Mouse (Mus musculus) myocyte (in vitro differentiated cells): ENCODE results near the gene Slc39a1. TPM values are rescaled to one million over a fixed set of nuclear protein-coding genes. Genes with fewer than 3 reads are reported as not detected.

Experiments used
- H3K27me3 ChIP-seq: one replicate; pipeline ENCODE4 v1.6.1; 2011; ENCODE audit not compliant: control insufficient read depth, insufficient read depth, insufficient read length
- H3K36me3 ChIP-seq: one replicate; pipeline ENCODE4 v1.6.1; 2011; ENCODE audit not compliant: control insufficient read depth, insufficient read depth
- H3K4me2 ChIP-seq: one replicate; pipeline ENCODE4 v1.6.1; 2011; ENCODE audit warnings: low read depth, control low read depth
- H3K4me3 ChIP-seq: one replicate; pipeline ENCODE4 v1.5.1; 2011; ENCODE audit warnings: mild to moderate bottlenecking, control low read depth, moderate library complexity
- H3K79me2 ChIP-seq: one replicate; pipeline ENCODE4 v1.6.1; 2011; ENCODE audit not compliant: control insufficient read depth, insufficient read depth
- H3ac ChIP-seq: one replicate; pipeline ENCODE4 v1.6.1; 2011; ENCODE audit not compliant: control insufficient read depth, insufficient read length
- CEBPB ChIP-seq: IDR thresholded peaks from 2 replicates; pipeline ENCODE4 v1.6.1; 2011; ENCODE audit warnings: mild to moderate bottlenecking, moderate library complexity; ENCODE audit not compliant: poor library complexity, insufficient read depth, severe bottlenecking
- E2F4 ChIP-seq: IDR thresholded peaks from one replicate; pipeline ENCODE4 v1.6.1; 2011; ENCODE audit warnings: mild to moderate bottlenecking, control low read depth, moderate library complexity; ENCODE audit not compliant: insufficient read depth
- MAX ChIP-seq: IDR thresholded peaks from one replicate; pipeline ENCODE4 v1.6.1; 2011; ENCODE audit warnings: low read depth, mild to moderate bottlenecking, control low read depth
- MYOD1 ChIP-seq, 3 experiments: IDR thresholded peaks; one replicate each; pipeline ENCODE4 v1.6.1; 2011; ENCODE audit warnings: control low read depth in 2 of 3, low read depth in 2 of 3, mild to moderate bottlenecking in 2 of 3, moderate library complexity in 1 of 3; ENCODE audit not compliant: insufficient read length in 2 of 3, control insufficient read depth in 1 of 3
- MYOG ChIP-seq, 3 experiments: IDR thresholded peaks; one replicate each; pipeline ENCODE4 v1.6.1; 2011; ENCODE audit warnings: control low read depth in 2 of 3, low read depth in 2 of 3, mild to moderate bottlenecking in 2 of 3; ENCODE audit not compliant: insufficient read length in 2 of 3, control insufficient read depth in 1 of 3, insufficient read depth in 1 of 3
- POLR2A ChIP-seq: IDR thresholded peaks from one replicate; pipeline ENCODE4 v1.6.1; 2011; ENCODE audit warnings: low read depth, mild to moderate bottlenecking, control low read depth, moderate library complexity; ENCODE audit not compliant: insufficient read length
- POLR2AphosphoS2 ChIP-seq: IDR thresholded peaks from one replicate; pipeline ENCODE4 v1.6.1; 2011; ENCODE audit warnings: low read depth, control low read depth; ENCODE audit not compliant: insufficient read length
- REST ChIP-seq: IDR thresholded peaks from one replicate; pipeline ENCODE4 v1.6.1; 2011; ENCODE audit warnings: mild to moderate bottlenecking, control low read depth, moderate library complexity; ENCODE audit not compliant: insufficient read depth, insufficient read length
- SRF ChIP-seq: IDR thresholded peaks from one replicate; pipeline ENCODE4 v1.6.1; 2011; ENCODE audit warnings: low read depth; ENCODE audit not compliant: control insufficient read depth, insufficient read length
- TCF12 ChIP-seq: IDR thresholded peaks from one replicate; pipeline ENCODE4 v1.6.1; 2011; ENCODE audit warnings: mild to moderate bottlenecking, control low read depth; ENCODE audit not compliant: poor library complexity, insufficient read depth, severe bottlenecking
- TCF3 ChIP-seq: IDR thresholded peaks from one replicate; pipeline ENCODE4 v1.6.1; 2011; ENCODE audit warnings: low read depth, control low read depth; ENCODE audit not compliant: insufficient read length
- USF1 ChIP-seq: IDR thresholded peaks from one replicate; pipeline ENCODE4 v1.6.1; 2011; ENCODE audit warnings: low read depth, mild to moderate bottlenecking, control low read depth, moderate library complexity
- polyA plus RNA-seq: library from polyadenylated mRNA; unstranded; fragments of >200 nt; fragmentation: generic; extraction: Trizol; gene quantifications from one replicate; pipeline ENCODE4 v1.2.1, GENCODE M21; 2012; ENCODE audit warnings: missing spikeins

Gene Slc39a1
- polyA plus RNA-seq, 1 experiment: 111 TPM

GRCm38 (mm10) chr3:90215825-90216380 is 32.1 kb upstream of the Slc39a1 start:
- peak; percentile 1 for TF ChIP-seq USF1
- TF ChIP-seq REST: no peak
- TF ChIP-seq CEBPB: no peak
- TF ChIP-seq POLR2AphosphoS2: no peak
- H3K4me3 ChIP-seq: no peak overlapping the region
- peaks cover 25% of the 10 kb centered on the region for H3K79me2 ChIP-seq
- H3ac ChIP-seq: no peak overlapping the region
- peaks cover 17% of the 10 kb centered on the region for H3K36me3 ChIP-seq
- no peak overlapping the region for H3K4me2 ChIP-seq
- no peaks in the 10 kb centered on the region for H3K27me3 ChIP-seq

- Histone ChIP-seq H3K27me3 (no peaks in the 10 kb centered on the region), H3K4me2 (peak overlapping the region; percentile 91), H3K36me3 (no peaks in the 10 kb centered on the region), H3K79me2 (no peaks in the 10 kb centered on the region), H3K4me3 (peak overlapping the region; percentile 28), H3ac (no peak overlapping the region)
- TF ChIP-seq MYOD1 (IDR thresholded peaks at IDR 0.05; ENCODE audit: control insufficient read depth in 1 of 3, insufficient read length in 2 of 3, low read depth in 2 of 3) (no peak), REST (no peak), MAX (no peak), USF1 (no peak), TCF3 (no peak), POLR2AphosphoS2 (no peak), POLR2A (no peak), TCF12 (no peak), E2F4 (no peak)
Observed at GRCm38 (mm10) chr3:90220088-90220487, 27.9 kb upstream of the Slc39a1 start.

DNA sequence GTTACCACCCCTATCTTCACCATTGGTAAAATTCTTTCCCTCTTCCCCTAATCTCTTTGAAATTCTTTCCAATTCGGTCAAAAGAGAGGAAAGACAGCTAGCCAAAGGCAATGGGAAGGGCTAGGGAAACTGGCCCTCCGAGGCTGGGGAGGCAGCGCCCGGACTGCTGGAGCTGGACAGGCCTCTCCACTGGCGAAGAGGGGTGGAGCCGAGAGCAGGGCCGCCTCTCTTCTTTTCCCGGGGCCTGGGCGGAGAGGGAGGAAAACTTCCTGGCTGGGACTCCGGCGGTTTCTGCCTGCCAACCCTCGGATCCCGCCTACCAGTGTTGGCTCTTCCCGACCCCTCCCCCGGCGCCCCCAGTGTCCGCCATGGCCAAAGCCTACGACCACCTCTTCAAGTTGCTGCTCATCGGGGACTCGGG is 27.4 kb upstream of the Slc39a1 start:
- Histone ChIP-seq H3K4me2 (peak overlapping the region; percentile 91), H3ac (no peak overlapping the region), H3K79me2 (no peaks in the 10 kb centered on the region), H3K36me3 (no peaks in the 10 kb centered on the region), H3K4me3 (peak overlapping the region; percentile 28), H3K27me3 (no peaks in the 10 kb centered on the region)
- TF ChIP-seq POLR2AphosphoS2 (peak; percentile 51), E2F4 (no peak), USF1 (no peak), MAX (no peak), TCF3 (no peak), MYOG (IDR thresholded peaks at IDR 0.05; ENCODE audit: control insufficient read depth in 1 of 3, insufficient read depth in 1 of 3, insufficient read length in 2 of 3, low read depth in 2 of 3) (no peak), SRF (no peak), TCF12 (no peak), CEBPB (no peak), POLR2A (peak; percentile 78), MYOD1 (IDR thresholded peaks at IDR 0.05; ENCODE audit: control insufficient read depth in 1 of 3, insufficient read length in 2 of 3, low read depth in 2 of 3) (no peak), REST (no peak)

DNA sequence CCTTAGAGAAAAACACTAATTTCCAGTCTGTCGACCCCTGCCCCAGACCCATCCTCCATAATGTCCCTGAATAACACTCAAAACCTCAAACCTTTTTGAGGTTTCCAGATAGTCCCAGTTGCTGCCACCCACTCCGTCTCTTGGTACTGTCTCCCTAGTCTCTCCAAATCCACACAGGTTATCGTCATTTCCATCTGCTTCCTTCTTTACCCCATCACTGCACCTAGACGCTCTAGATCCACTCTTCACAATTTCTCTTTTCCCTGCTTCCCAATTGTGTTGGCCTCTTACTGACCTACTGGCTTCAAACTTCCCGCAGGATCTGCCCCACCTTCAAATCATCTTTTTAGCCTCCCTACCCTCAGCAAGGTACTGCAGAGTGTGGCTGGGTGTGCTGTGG is 26.8 kb upstream of the Slc39a1 start:
- no peaks in the 10 kb centered on the region for H3K79me2 ChIP-seq

DNA sequence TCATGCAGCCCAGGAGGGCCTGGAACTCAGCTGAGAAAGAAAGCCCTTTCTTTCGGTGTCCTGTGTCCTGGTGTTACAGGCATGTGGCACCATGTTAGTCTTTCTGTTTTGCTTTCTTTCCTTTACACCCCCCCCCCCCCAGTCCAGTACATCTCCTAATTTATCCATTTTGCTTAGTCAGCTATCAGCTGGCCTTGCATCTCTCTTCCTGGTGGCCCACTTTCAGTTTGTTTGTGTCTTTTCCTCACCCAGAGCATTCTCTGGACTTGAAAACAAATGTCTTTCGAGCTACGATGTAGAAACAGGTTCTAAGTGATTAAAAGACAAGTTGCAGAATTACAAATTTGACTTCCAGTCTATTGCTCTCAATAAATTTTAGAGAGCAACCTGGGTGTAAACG is 25.5 kb upstream of the Slc39a1 start:
- Histone ChIP-seq H3K4me2 (no peak overlapping the region), H3ac (no peak overlapping the region), H3K4me3 (no peak overlapping the region), H3K36me3 (no peaks in the 10 kb centered on the region), H3K79me2 (no peaks in the 10 kb centered on the region), H3K27me3 (no peaks in the 10 kb centered on the region)
- TF ChIP-seq E2F4 (no peak), MYOG (IDR thresholded peaks at IDR 0.05; ENCODE audit: control insufficient read depth in 1 of 3, insufficient read depth in 1 of 3, insufficient read length in 2 of 3, low read depth in 2 of 3) (no peak), MAX (no peak), USF1 (no peak), POLR2A (no peak), POLR2AphosphoS2 (no peak), SRF (no peak), TCF3 (no peak), TCF12 (no peak), MYOD1 (IDR thresholded peaks at IDR 0.05; ENCODE audit: control insufficient read depth in 1 of 3, insufficient read length in 2 of 3, low read depth in 2 of 3) (no peak), CEBPB (no peak), REST (no peak)

More for the DNA sequence above, 26.8 kb upstream of the Slc39a1 start:
- H3K4me3 ChIP-seq: peak overlapping the region; percentile 28
- no peaks in the 10 kb centered on the region for H3K36me3 ChIP-seq
- no peak overlapping the region for H3ac ChIP-seq
- peak overlapping the region; percentile 91 for H3K4me2 ChIP-seq
- H3K27me3 ChIP-seq: no peaks in the 10 kb centered on the region
- TF ChIP-seq POLR2AphosphoS2 (no peak), E2F4 (no peak), MAX (no peak)

DNA sequence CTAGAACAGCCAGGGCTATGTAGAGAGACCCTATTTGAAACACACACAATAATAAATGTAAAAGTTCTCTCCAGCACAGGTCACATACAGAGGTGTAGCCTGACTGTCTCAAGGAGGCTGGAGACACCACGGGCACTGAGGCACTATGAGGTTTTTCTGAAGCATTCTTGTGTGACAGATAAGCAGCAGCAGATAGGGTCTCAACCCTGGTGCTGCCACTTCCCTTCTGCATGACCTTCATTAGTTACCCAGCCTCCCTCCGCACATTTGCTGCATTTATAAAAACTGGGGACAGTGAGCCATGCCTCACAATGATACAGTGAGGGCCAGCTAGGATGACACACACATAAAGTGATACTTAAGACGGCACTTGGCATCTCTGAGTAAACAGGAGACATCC is 25.0 kb upstream of the Slc39a1 start:
- Histone ChIP-seq H3K4me3 (no peak overlapping the region), H3K36me3 (no peaks in the 10 kb centered on the region), H3K79me2 (no peaks in the 10 kb centered on the region), H3K4me2 (no peak overlapping the region), H3K27me3 (no peaks in the 10 kb centered on the region), H3ac (no peak overlapping the region)
- TF ChIP-seq POLR2A: no peak
- TF ChIP-seq TCF12: no peak
- no peak for TF ChIP-seq SRF
- no peak for TF ChIP-seq USF1
- TF ChIP-seq REST: no peak
- no peak for TF ChIP-seq E2F4
- no peak for TF ChIP-seq MYOG (IDR thresholded peaks at IDR 0.05; ENCODE audit: control insufficient read depth in 1 of 3, insufficient read depth in 1 of 3, insufficient read length in 2 of 3, low read depth in 2 of 3)
- no peak for TF ChIP-seq CEBPB
- no peak for TF ChIP-seq TCF3
- no peak for TF ChIP-seq POLR2AphosphoS2
- TF ChIP-seq MAX: no peak
- TF ChIP-seq MYOD1 (IDR thresholded peaks at IDR 0.05; ENCODE audit: control insufficient read depth in 1 of 3, insufficient read length in 2 of 3, low read depth in 2 of 3): no peak
